Mouse (Mus musculus): Measurements from ENCODE around the gene Wdr86.

- TF ChIP-seq CTCF (IDR thresholded peaks at IDR 0.05; ENCODE audit: borderline replicate concordance, insufficient read depth, low read depth, low read length) (no peak), POLR2A (IDR thresholded peaks at IDR 0.05; ENCODE audit: borderline replicate concordance, insufficient read depth, low read length) (no peak)
Observed at GRCm38 (mm10) chr5:24747533-24747932, 17.0 kb upstream of the Wdr86 start.
